Mouse (Mus musculus): ENCODE data around the gene Alox5ap. TPM values are rescaled to one million over a fixed set of nuclear protein-coding genes. Genes with fewer than 3 reads are reported as not detected.

Alox5ap gene
- total RNA-seq, 4 experiments from 2014 or later, result 10.3 to 19.4 (median 11.9) TPM

Small RNA genes within 50 kb of the gene (microRNA-seq; reads per million reads assigned to microRNA genes)
- 0 to 0.51 reads per million in 2 experiments for gene Gm24105

Other genes with a start within 250 kb of the Alox5ap start
- 10 to 100 TPM; 39.7 to 46.2 (median 41.6) TPM for gene Uspl1, start 80.4 kb upstream of the Alox5ap start, total RNA-seq (2022)
- gene Hmgb1, start 80.3 kb upstream of the Alox5ap start, total RNA-seq (2022), result 100 to 1,000 TPM; 119 to 140 (median 134) TPM
- gene Medag, start 147.0 kb downstream of the Alox5ap start, total RNA-seq (2022), result 1 to 10 TPM; 3.5 to 4.1 (median 3.7) TPM
- gene Tex26, start 174.9 kb downstream of the Alox5ap start, total RNA-seq (2022), result under 1 TPM in 1 of 4 experiments, not detected in 3; 0.23 TPM